Mouse (Mus musculus): ENCODE data around the gene Zfp335.
A peak's percentile ranks its signal among the peaks of the same experiment; 100 is the strongest.
"Not testable (repeated sequence)": the region's sequence is repeated elsewhere in the genome, so short reads cannot be mapped to it uniquely, and the experiment has no call there.

Gene Zfp335

GRCm38 (mm10) chr2:164895885-164896284 lies 15.7 kb downstream of the Zfp335 start:
- no peak for DNase-seq (ENCODE audit: extremely low spot score, low spot score)

GRCm38 (mm10) chr2:164894644-164895043 lies 16.9 kb downstream of the Zfp335 start:
- no peak for DNase-seq (ENCODE audit: extremely low spot score, low spot score)

- no peak for DNase-seq (ENCODE audit: extremely low spot score, low spot score)
Observed at GRCm38 (mm10) chr2:164894048-164894447, 17.5 kb downstream of the Zfp335 start.

GRCm38 (mm10) chr2:164892696-164893216 lies 18.8 kb downstream of the Zfp335 start:
- no peak for DNase-seq (ENCODE audit: extremely low spot score, low spot score)

GRCm38 (mm10) chr2:164891908-164892695 lies 19.5 kb downstream of the Zfp335 start:
- no peak for DNase-seq (ENCODE audit: extremely low spot score, low spot score)

- no peak for DNase-seq (ENCODE audit: extremely low spot score, low spot score)
Observed at GRCm38 (mm10) chr2:164891056-164891834, 20.3 kb downstream of the Zfp335 start.

GRCm38 (mm10) chr2:164890411-164891049 lies 21.0 kb downstream of the Zfp335 start:
- no peak for DNase-seq (ENCODE audit: extremely low spot score, low spot score)

- DNase-seq (ENCODE audit: extremely low spot score, low spot score) = no peak
Observed at GRCm38 (mm10) chr2:164889960-164890359, 21.6 kb downstream of the Zfp335 start.

- no peak for DNase-seq (ENCODE audit: extremely low spot score, low spot score)
Observed at GRCm38 (mm10) chr2:164888996-164889395, 22.6 kb downstream of the Zfp335 start.

- DNase-seq (ENCODE audit: extremely low spot score, low spot score) = no peak
Observed at GRCm38 (mm10) chr2:164886617-164887016, 24.9 kb downstream of the Zfp335 start.

- no peak for DNase-seq (ENCODE audit: extremely low spot score, low spot score)
Observed at GRCm38 (mm10) chr2:164885788-164886187, 25.8 kb downstream of the Zfp335 start.

GRCm38 (mm10) chr2:164882619-164883018 lies 28.9 kb downstream of the Zfp335 start:
- no peak for DNase-seq (ENCODE audit: extremely low spot score, low spot score)

GRCm38 (mm10) chr2:164879568-164880277 lies 31.8 kb downstream of the Zfp335 start:
- DNase-seq (ENCODE audit: extremely low spot score, low spot score) = peak; percentile 97

GRCm38 (mm10) chr2:164879228-164879567 lies 32.4 kb downstream of the Zfp335 start, which contains the start of gene Pcif1:
TSS of gene Pcif1 (plus strand) at chr2:164879304.
- DNase-seq (ENCODE audit: extremely low spot score, low spot score) = peak; percentile 94

- DNase-seq (ENCODE audit: extremely low spot score, low spot score) = peak; percentile 56
Observed at GRCm38 (mm10) chr2:164878509-164879227, 32.9 kb downstream of the Zfp335 start.

GRCm38 (mm10) chr2:164877376-164878215 lies 34.0 kb downstream of the Zfp335 start:
- DNase-seq (ENCODE audit: extremely low spot score, low spot score) = not testable (repeated sequence)

GRCm38 (mm10) chr2:164875648-164876047 lies 35.9 kb downstream of the Zfp335 start:
- DNase-seq (ENCODE audit: extremely low spot score, low spot score) = not testable (repeated sequence)

GRCm38 (mm10) chr2:164874239-164874769 lies 37.3 kb downstream of the Zfp335 start:
- DNase-seq (ENCODE audit: extremely low spot score, low spot score) = no peak

GRCm38 (mm10) chr2:164873621-164874020 lies 37.9 kb downstream of the Zfp335 start:
- no peak for DNase-seq (ENCODE audit: extremely low spot score, low spot score)

Data from neural tube, embryonic 10.5 days (tissue).